In genomic region chr1:82273529-82273928, GRCm38 (mm10) we compare ENCODE assay signal across 18 mouse cellular contexts. TPM values are rescaled to one million over a fixed set of nuclear protein-coding genes. Genes with fewer than 3 reads are reported as not detected.
DNase-seq lines count a peak whose midpoint lies in the region; ATAC-seq and TF ChIP-seq lines count a peak whose summit lies in the region.
"Had no signal": no experiment of that assay in that cellular context is flagged by ENCODE, and none has a peak within 500 bp of the region (broad histone marks: within the 10 kb centered on the region; RNA-seq: fewer than 3 reads in every experiment).

No protein-coding gene starts in this region.

- H3K27me3 ChIP-seq in heart, embryonic 10.5 days (ENCODE audit: insufficient read depth, poor library complexity, severe bottlenecking): no peaks in the 10 kb centered on the region
- H3K27me3 ChIP-seq in lung, postnatal 0 days (replicated peaks; ENCODE audit: insufficient read depth, low read length): no peaks in the 10 kb centered on the region
- no peaks in the 10 kb centered on the region for H3K27me3 ChIP-seq in limb, embryonic 10.5 days (ENCODE audit: low read depth, poor library complexity, severe bottlenecking)
- H3K27me3 ChIP-seq: neural tube, embryonic 15.5 days had no signal

- no peak overlapping the region for H3K4me2 ChIP-seq in lung, postnatal 0 days (replicated peaks; ENCODE audit: low read depth, low read length)
- H3K4me2 ChIP-seq: neural tube, embryonic 15.5 days had no signal

- peaks cover 32% of the 10 kb centered on the region for H3K36me3 ChIP-seq in heart, embryonic 10.5 days
- H3K36me3 ChIP-seq in lung, postnatal 0 days (ENCODE audit: insufficient read depth, low read length): peaks cover 5% of the 10 kb centered on the region; the same call in 1 of the 2 replicates
- H3K36me3 ChIP-seq in limb, embryonic 10.5 days: peaks cover 32% of the 10 kb centered on the region
- H3K36me3 ChIP-seq: G1E had no signal

- 53% methylated on average over 6 of the region's 6 CpGs for WGBS in heart, embryonic 10.5 days
- WGBS in lung, postnatal 0 days: 47% methylated on average over 6 of the region's 6 CpGs
- WGBS in limb, embryonic 10.5 days: 57% methylated on average over 6 of the region's 6 CpGs

- H3K4me3 ChIP-seq in heart, embryonic 10.5 days: no peak overlapping the region
- H3K4me3 ChIP-seq in lung, postnatal 0 days (ENCODE audit: low read depth, low read length): no peak overlapping the region
- H3K4me3 ChIP-seq in limb, embryonic 10.5 days: no peak overlapping the region
- H3K4me3 ChIP-seq: heart, adult 2 months; neural tube, embryonic 15.5 days had no signal

- intact Hi-C loops in heart, postnatal 10 days (cut with DNase I): no loop called here

- 0 out of 2 replicates have a peak overlapping the region, but pooled peaks have one; percentile 47 for H3K27ac ChIP-seq in heart, embryonic 10.5 days
- H3K27ac ChIP-seq in lung, postnatal 0 days (ENCODE audit: low read length): peak overlapping the region; percentile 26; the same call in 1 of the 2 replicates
- 0 out of 2 replicates have a peak overlapping the region, but pooled peaks have one; percentile 23 for H3K27ac ChIP-seq in limb, embryonic 10.5 days
- H3K27ac ChIP-seq: liver, embryonic 14.5 days; neural tube, embryonic 15.5 days had no signal

- no peak for TF ChIP-seq EP300 in lung, postnatal 0 days (IDR thresholded peaks at IDR 0.05)

- no peaks in the 10 kb centered on the region for H3K9me3 ChIP-seq in heart, embryonic 10.5 days
- H3K9me3 ChIP-seq in lung, postnatal 0 days (ENCODE audit: low read length): no peaks in the 10 kb centered on the region
- no peaks in the 10 kb centered on the region for H3K9me3 ChIP-seq in limb, embryonic 10.5 days (replicated peaks)
- H3K9me3 ChIP-seq: G1E; neural tube, embryonic 15.5 days had no signal

- ATAC-seq in lung, postnatal 0 days: no peak

- peaks cover 22% of the 10 kb centered on the region; the same call in 1 of the 2 replicates for H3K4me1 ChIP-seq in heart, embryonic 10.5 days
- H3K4me1 ChIP-seq in lung, postnatal 0 days (ENCODE audit: insufficient read depth, low read depth, low read length): peaks cover 7% of the 10 kb centered on the region; the same call in 1 of the 2 replicates
- H3K4me1 ChIP-seq in limb, embryonic 10.5 days: peaks cover 30% of the 10 kb centered on the region

- no peak overlapping the region for H3K9ac ChIP-seq in lung, postnatal 0 days (replicated peaks; ENCODE audit: low read depth)
- H3K9ac ChIP-seq: liver, embryonic 14.5 days; neural tube, embryonic 15.5 days had no signal

- TF ChIP-seq CTCF in lung, postnatal 0 days (IDR thresholded peaks at IDR 0.05): no peak

- DNase-seq in heart, embryonic 10.5 days (ENCODE audit: low spot score): no peak
- no peak for DNase-seq in heart, postnatal 10 days
- no peak for DNase-seq in lung, postnatal 0 days (ENCODE audit: low spot score)
- no peak for DNase-seq in lung, postnatal 4 days
- no peak for DNase-seq in limb, embryonic 10.5 days (ENCODE audit: low spot score)
- DNase-seq in T-cell, adult 2 months (ENCODE audit: low spot score): no peak
- DNase-seq in gastrocnemius, postnatal 10 days: no peak
- DNase-seq: cerebellum, postnatal 25 days; heart, adult 2 months; kidney, adult 9 months; lung, postnatal 14 days had no signal

RNA-seq across cellular contexts. Expression of gene Irs1, which starts 17.7 kb away (rescaled TPM):
- polyA plus RNA-seq in heart, embryonic 10.5 days (2016; fragmentation: Nextera tagmentation; extraction: Ambion mirVana): 10.0 and 12.5 TPM in 2 replicates
- 10 to 100 TPM; 29.7 to 41.2 TPM for total RNA-seq in heart, postnatal 10 days (2021)
- 4.7 and 5.9 TPM in 2 replicates for polyA plus RNA-seq in lung, postnatal 0 days (2015; fragmentation: Nextera tagmentation; extraction: Ambion mirVana)
- 5.9 and 8.4 TPM in 2 replicates for polyA plus RNA-seq in limb, embryonic 10.5 days (2016; fragmentation: Nextera tagmentation; extraction: Ambion mirVana)
- 10 to 100 TPM; 62.4 to 76.2 TPM for total RNA-seq in gastrocnemius, postnatal 10 days (2021)
- polyA plus RNA-seq: G1E had no signal

RNA-seq across cellular contexts. Expression of gene Gm9747, which starts 40.6 kb away (rescaled TPM):
- 28.0 and 32.2 TPM in 2 replicates for polyA plus RNA-seq in heart, embryonic 10.5 days (2016; fragmentation: Nextera tagmentation; extraction: Ambion mirVana)
- total RNA-seq in heart, postnatal 10 days (2021): not detected
- polyA plus RNA-seq in lung, postnatal 0 days (2015; fragmentation: Nextera tagmentation; extraction: Ambion mirVana): 13.3 and 15.5 TPM in 2 replicates
- 15.4 and 24.6 TPM in 2 replicates for polyA plus RNA-seq in limb, embryonic 10.5 days (2016; fragmentation: Nextera tagmentation; extraction: Ambion mirVana)
- not detected for total RNA-seq in gastrocnemius, postnatal 10 days (2021)
- total RNA-seq: adrenal gland, postnatal 4 days; heart, adult 2 months; layer of hippocampus, adult 8-10 months; left cerebral cortex, postnatal 10 days had no signal
- polyA plus RNA-seq: G1E; testis, adult 2 months had no signal

RNA-seq across cellular contexts. Expression of gene Rhbdd1, which starts 42.7 kb away (rescaled TPM):
- 11.0 and 12.4 TPM in 2 replicates for polyA plus RNA-seq in heart, embryonic 10.5 days (2016; fragmentation: Nextera tagmentation; extraction: Ambion mirVana)
- total RNA-seq in heart, postnatal 10 days (2021): 10 to 100 TPM; 10.7 to 11.6 TPM
- 7.8 and 8.1 TPM in 2 replicates for polyA plus RNA-seq in lung, postnatal 0 days (2015; fragmentation: Nextera tagmentation; extraction: Ambion mirVana)
- polyA plus RNA-seq in limb, embryonic 10.5 days (2016; fragmentation: Nextera tagmentation; extraction: Ambion mirVana): 8.4 and 9.1 TPM in 2 replicates
- 10 to 100 TPM; 12.2 to 13.2 TPM for total RNA-seq in gastrocnemius, postnatal 10 days (2021)
